Mouse (Mus musculus) yolk sac, embryonic 10.5 days (tissue): ENCODE measurements at regions not wholly inside any gene's neighbourhood (a gene's known extent, or its start where the extent isn't known, plus 50 kb on each side); places are given as distances from the start of the nearest gene placed in this dataset.
"Not testable (repeated sequence)": the region's sequence is repeated elsewhere in the genome, so short reads cannot be mapped to it uniquely, and the experiment has no call there.

Experiments
- DNase-seq: peaks from one replicate; pipeline ENCODE4 v3.0.0-alpha.2; 2017; ENCODE audit warnings: low spot score

DNA sequence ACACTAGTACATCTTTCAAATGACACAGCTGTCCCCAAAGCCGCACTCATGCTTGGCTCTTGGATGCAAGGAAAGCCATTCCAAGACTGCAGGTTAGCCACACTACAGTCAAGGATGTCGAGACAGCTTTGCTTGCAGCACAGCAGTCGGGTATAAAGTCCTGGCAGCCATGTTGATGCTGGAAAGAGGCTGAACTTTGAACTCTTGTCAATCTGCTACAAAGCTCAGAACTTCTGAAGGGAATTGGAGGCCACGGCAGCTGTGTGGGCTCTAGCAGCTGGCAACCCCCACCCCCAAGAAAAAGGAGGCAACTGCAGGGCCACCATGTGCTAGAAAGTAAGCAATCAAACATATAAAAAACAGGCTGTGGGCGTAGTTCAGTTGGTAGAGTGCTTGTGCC is 90.0 kb upstream of the Zcchc2 start:
- DNase-seq: peak; percentile 16

- DNase-seq: no peak
Measured at GRCm38 (mm10) chr1:105900920-105901319, 89.3 kb upstream of the Zcchc2 start.

DNA sequence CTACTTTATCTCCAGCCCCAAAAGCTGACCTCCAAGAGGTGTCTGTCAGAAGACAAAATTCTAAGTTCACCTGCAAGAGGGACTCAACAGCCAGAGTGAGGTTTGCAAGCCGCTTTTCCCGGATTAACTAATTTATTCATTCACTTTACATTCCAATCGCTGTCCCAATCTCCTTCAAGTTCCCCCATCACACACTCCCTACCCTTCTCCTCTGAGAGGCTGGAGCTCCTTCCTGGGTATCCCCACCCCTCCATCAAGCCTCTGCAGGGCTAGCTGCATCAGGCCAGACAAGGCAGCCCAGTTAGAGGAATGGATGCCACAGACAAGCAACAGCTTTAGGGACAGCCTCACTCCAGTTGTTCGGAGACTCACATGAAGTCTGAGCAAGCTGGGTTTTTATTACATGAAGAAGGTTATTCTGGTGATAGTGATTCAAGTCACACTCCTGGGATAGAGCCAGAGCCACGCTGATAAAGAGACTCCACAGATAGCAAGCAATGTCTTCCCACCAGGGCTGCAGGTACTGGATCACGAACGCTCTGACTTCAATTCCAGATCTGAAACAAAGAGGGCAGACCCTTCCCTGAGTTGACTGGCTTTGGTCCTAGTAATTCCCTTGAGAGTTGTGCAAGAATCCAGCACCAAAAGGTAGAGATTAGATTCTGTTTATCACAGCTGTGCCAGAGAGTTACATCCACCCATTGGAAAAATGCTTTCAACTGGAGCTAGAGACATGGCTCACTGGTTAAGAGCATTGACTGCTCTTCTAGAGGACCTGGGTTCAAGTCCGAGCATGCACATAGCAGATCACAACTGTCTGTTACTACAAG is 86.7 kb upstream of the Zcchc2 start:
- DNase-seq: no peak

- DNase-seq: no peak
Measured at GRCm38 (mm10) chr1:105904737-105905136, 85.5 kb upstream of the Zcchc2 start.

GRCm38 (mm10) chr1:105905785-105906426 is 84.3 kb upstream of the Zcchc2 start:
- DNase-seq: no peak

- no peak for DNase-seq
Measured at GRCm38 (mm10) chr1:105906427-105906798, 83.8 kb upstream of the Zcchc2 start.

DNA sequence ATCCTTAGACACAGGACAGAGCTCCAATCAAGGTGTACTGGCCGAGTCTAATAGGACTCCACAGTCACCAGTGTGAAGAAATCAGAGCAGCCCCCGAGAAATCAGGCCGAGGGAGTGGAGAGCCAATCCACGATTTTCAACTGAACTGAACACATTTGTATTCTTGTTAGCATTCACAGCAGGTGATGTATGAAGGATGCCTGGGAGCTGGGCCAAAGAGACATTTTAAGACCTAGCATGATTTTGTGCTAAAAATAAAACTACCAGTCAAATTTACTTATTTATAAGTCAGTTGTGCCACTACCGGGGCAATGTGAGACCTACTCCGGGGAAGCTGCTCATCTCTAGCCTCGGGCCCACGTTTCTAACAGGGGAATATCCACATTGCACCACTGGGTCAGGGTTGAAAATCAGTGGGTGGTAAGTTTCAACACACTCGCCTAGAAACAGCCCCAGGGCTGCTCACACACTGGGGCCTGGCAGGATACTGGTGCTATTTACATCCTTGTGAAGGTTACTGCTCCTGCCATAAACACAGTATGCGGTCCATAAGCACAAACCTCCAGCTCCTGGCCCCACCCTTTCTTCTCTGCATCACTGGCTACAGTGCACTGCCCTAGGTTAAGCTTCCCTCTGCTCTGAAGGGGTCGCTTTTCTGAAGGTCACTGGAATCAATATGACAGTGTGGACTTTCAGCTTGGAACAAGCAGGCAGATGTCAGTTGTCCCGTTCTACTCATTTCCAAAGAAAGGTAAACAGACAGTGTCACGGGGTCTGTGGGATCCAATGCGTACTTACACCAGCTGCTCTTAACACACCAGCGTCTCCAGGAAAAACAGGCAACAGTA is 82.0 kb upstream of the Zcchc2 start:
- DNase-seq: peak; percentile 34

- no peak for DNase-seq
Measured at GRCm38 (mm10) chr1:105909121-105909520, 81.1 kb upstream of the Zcchc2 start.

DNA sequence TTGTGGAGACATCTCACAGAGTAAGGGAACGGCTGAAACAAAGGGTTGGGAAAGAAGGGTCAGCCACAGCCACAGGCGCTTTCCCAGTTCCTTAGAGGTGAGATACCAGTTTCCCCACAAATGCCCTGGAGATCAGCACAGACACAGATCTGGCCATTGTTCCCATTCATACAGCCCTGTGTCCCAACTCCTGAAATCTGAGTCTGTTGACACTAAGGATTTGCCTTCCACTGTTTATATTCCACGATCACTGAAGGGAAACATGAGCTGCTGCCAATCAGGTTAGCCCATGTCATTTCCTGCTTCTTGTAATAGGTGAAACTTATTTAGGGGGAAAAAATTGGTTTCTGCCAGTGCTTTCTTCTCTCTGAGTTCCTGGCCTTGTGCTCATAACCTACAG is 78.5 kb upstream of the Zcchc2 start:
- DNase-seq: no peak

- no peak for DNase-seq
Measured at GRCm38 (mm10) chr1:105921842-105922241, 68.4 kb upstream of the Zcchc2 start.

DNA sequence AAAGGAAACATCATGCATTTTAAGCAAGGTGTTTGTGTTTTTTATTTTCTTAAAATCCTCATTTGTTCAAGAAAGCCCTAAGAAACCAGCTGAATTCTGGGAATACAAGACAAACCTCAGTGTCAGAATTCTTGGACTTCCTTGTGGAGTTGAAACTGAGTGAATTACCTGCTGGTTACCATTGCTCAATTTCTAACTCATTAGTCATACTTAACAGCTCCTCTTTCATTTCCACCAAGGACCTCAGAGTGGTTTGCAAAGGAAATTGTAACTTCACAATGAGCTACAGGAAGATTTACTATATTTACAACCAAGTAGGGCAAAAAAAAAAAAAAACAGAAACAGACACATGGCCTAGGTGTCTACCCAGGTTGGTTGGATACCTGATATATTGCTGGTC is 67.6 kb upstream of the Zcchc2 start:
- DNase-seq: no peak

GRCm38 (mm10) chr1:105923001-105923400 is 67.2 kb upstream of the Zcchc2 start:
- no peak for DNase-seq

DNA sequence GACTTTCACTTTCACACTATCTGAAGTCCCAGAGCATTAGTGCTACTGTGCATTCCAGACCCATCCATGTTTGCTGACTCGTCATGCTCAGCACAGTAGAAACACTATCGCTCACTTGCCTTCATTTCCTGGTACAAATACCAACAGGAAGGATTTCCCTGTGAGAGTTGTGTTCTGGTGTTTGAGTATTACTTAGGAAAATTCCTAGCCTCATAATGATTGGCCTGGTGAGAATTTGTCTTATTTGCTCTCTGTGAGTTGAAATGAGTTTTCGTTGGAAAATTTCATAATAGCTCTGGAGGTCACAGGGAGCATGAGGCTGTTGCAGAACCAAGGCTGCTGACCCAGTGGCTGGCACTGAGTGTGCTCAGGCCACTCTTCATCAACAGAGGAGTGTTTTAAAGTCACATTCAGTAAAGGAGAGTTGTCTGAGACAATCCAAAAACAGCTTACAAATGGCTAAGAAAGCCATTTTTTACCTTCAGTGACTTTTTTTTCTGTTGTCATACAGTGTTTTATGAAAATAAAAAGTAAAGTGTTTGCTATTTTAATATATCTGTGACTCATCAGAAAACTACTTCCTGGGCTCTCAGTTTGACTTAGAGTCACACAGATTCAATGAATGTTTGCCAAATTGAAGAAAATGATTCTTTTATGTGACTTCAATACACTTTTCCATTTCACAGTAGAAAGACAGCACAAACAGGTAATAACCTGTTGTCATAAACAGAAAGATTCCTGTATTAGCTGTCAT is 64.4 kb upstream of the Zcchc2 start:
- DNase-seq: no peak

GRCm38 (mm10) chr1:105926871-105927270 is 63.3 kb upstream of the Zcchc2 start:
- DNase-seq: no peak

- no peak for DNase-seq
Measured at GRCm38 (mm10) chr1:105930841-105931240, 59.4 kb upstream of the Zcchc2 start.

GRCm38 (mm10) chr1:105934171-105934570 is 56.0 kb upstream of the Zcchc2 start:
- not testable (repeated sequence) for DNase-seq
